Mouse (Mus musculus) ovary, postnatal 36 days (tissue): ENCODE data around the gene Rasgef1b.

Source experiments
- DNase-seq: peaks from one replicate; pipeline ENCODE4 v3.0.0; 2022; ENCODE audit warnings: low spot score, mixed read lengths

Rasgef1b gene

DNA sequence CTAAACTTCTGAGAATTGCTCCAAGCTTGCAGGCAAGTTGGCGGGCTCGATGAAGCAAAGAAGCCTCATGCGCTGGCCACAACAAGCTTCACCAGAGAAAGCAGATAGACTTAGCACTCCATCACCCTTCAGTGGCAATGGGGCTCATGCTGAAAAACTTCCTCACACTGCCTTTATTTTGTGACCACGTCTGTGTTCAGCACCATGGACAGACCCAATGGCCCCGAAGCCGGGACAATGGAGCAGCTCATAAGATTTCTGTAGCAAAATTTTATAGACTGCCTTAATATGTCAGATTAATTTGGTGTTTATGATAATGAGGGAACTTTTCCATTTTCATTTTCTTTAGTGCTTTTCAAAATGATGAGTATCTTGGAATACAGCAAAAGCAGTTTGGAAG, 21.6 kb downstream of the Rasgef1b start:
- DNase-seq = peak; percentile 51

- DNase-seq = no peak
Observed at GRCm38 (mm10) chr5:99701811-99702210, 27.1 kb downstream of the Rasgef1b start.

- DNase-seq = no peak
Observed at GRCm38 (mm10) chr5:99694712-99695360, 34.0 kb downstream of the Rasgef1b start.

DNA sequence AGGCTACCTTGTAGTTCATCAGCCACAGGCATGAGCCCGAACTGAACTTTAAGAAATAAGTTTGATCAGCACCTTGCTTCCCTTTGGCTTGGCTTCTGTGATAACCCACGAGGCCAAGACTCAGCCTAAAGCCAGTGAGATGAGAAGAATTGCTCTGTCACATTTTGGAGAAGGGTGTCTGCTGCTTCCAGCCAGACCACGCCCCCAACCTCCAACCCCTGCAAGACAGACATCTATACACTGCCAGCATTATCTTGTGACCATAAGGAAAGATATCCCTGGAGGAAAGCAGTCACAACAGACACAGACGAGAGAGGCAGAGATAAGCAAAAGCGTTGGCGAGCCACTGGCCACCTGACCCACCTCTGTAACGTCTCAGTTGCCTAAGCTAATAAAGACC, 39.0 kb downstream of the Rasgef1b start:
- DNase-seq = peak; percentile 8

- DNase-seq = no peak
Observed at GRCm38 (mm10) chr5:99687894-99688293, 41.0 kb downstream of the Rasgef1b start.

DNA sequence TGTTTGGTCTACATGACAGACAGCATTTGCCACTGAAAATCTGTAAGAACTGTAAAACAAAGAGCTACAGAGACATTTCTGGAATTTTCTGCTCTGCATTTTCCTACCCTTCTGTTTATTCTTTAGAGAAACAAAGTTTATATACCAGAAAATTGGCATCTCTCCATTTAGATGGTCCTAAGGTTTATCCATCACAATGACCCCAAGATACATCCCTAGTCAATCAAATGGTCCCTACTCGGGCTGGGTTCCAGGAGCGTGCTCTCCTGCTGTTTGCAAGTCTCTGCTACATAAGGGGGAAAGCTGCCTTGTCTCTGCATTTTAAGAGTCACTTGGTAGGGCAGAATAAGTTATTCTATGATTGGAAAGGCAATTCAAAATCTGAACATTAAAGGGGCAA, 44.8 kb downstream of the Rasgef1b start:
- DNase-seq = no peak

- DNase-seq = no peak
Observed at GRCm38 (mm10) chr5:99669971-99670571, 58.8 kb downstream of the Rasgef1b start.

DNA sequence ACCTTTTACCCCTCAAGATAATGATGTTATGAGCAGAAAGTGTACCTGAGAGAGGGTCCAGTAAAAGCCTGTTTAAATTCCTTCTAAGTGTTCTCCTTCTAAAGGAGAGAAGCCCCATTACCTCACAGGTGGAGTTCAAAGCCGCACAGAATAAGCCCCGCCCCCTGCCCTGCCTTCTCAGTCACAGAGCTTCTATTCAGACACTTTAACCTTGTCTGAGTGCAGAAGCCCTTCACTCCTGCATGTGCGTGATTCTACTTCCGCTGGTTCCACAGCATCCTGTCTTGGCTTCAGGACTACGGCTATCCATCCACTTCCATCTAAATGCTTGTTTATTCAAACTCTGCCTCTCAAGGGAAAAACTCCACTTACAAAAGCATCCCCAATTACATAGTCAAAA, 72.8 kb downstream of the Rasgef1b start:
- DNase-seq = no peak

GRCm38 (mm10) chr5:99652931-99653330, 75.9 kb downstream of the Rasgef1b start:
- DNase-seq = peak; percentile 18

- no peak for DNase-seq
Observed at GRCm38 (mm10) chr5:99641407-99641806, 87.5 kb downstream of the Rasgef1b start.

- no peak for DNase-seq
Observed at GRCm38 (mm10) chr5:99636575-99636974, 92.3 kb downstream of the Rasgef1b start.

- DNase-seq = no peak
Observed at GRCm38 (mm10) chr5:99634010-99634541, 94.8 kb downstream of the Rasgef1b start.

DNA sequence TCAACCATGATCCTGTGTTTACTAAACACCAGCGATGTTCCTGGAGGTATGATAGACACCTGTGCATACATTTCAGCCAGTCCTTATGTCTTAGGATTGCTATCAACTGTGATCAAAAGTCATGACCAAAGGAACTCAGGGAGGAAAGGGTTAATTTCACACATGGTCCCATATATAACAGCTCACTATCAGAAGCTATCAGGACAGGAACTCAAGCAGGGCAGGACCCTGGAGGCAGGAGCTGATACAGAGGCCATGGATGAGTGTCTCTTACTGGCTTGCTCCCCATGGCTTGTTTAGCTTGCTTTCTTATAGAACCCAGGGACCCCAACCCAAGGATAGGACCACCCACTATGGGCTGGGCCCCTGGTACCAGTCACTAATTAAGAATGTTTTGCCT, 95.3 kb downstream of the Rasgef1b start:
- DNase-seq = no peak

DNA sequence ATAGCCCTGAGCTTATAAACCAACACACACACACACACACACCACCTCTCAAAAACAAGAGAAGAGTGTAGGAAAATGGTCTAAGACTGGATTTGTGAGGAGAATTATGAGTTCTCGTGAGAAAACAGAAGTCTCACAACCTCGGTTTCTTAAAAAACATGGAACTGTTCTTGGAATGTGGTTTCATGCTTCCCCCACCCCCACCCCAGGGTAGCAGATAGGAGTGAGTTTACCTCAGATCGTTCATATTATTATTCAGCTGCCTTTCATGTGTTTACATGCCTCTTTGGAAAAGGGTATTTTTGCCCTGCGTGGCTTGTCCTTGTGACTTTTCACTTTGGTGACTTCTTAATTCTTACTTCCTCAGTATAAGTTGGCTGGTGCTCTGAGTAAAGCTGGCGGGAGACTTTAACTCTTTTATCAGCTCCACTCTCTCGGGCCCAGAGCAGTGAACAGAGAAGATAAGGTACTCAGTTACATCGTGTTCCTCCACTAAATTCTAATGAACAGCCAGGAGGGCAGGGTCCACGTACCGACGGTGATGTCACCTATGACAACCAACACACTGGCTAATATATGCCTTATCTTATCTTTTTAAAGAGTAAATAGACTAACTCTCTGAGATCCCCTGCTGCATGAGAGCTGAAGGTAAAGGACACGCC, 96.1 kb downstream of the Rasgef1b start:
- DNase-seq = no peak

- no peak for DNase-seq
Observed at GRCm38 (mm10) chr5:99630087-99630486, 98.8 kb downstream of the Rasgef1b start.

GRCm38 (mm10) chr5:99625603-99626002, 103.3 kb downstream of the Rasgef1b start:
- DNase-seq = no peak

DNA sequence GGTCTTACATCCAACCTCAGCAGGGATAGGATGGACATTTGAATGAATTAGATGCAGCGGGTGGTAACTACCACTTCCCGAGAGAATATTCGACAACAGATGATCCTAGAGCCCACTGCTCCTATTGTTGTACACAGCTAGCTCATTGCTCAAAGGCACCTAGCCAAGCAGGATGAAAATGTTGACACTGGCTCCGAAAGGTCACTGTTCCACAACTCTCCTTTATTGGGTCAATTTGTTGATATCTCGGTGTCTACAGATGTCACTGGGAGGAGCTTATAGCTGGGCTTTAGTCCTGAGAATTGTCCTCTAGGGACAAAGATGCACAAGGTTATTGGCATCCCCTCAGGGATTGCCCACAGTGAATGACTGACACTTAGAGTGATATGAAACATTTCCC, 108.1 kb downstream of the Rasgef1b start:
- no peak for DNase-seq

DNA sequence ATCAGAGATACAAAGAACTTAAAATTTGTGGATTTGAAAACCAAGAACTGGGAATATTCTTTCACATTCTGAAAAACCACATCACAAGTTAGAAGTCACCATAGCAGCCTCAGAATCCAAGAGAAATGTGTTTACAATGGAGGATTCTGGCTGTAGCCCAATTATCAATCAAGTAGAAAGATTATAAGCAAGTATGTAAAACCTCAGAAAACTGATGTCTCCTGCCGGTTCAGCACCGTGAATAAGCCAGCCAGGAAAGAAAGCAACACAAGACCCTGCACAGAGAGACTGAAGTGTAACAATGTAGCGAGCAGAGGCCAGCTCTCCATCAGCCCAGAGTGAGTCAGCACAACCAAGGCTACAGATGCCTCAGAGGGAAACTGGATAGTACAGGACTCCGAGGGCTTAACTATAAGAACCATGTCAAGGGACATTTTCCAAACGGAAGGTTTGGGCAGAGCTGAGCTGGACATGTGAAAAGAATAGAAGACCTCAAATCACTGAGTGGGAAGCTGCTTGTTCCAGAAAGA, 111.5 kb downstream of the Rasgef1b start:
- DNase-seq = no peak

- DNase-seq = no peak
Observed at GRCm38 (mm10) chr5:99613321-99614118, 115.3 kb downstream of the Rasgef1b start.

- no peak for DNase-seq
Observed at GRCm38 (mm10) chr5:99607602-99608001, 121.3 kb downstream of the Rasgef1b start.

DNA sequence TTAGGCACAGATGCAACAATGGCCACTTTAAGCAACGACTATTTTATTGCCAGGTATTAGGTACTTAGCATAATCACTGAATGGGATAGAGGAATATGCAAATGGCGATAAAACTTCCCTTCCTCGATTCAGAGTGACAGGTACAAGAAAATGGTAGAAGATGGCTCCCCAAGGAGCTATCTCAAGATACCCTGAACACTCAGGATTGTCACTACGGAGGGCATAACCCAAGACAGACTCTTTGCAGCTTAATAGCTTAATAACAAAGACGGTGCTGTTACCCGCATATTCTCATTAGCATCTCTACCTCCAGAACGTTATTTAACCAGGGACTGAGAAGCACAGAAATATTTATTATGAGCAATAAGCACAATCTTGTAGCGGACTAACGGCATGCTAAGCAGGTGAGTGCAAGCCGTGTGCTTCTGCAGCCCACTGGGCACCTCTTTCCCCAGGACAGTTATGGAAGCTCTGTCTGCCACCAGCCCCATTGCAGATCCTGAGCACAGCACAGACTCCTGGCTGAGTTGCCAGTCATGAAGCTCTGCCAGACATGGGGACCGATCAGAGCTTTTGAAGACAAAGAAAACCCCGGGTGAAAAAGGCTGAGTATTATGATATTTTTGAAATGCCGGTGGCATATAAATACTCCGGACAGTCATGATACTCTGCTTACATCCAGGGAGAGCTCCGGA, 122.6 kb downstream of the Rasgef1b start:
- no peak for DNase-seq
